Mouse (Mus musculus) liver, embryonic 12.5 days (tissue): ENCODE results near the gene Immp2l. TPM values are rescaled to one million over a fixed set of nuclear protein-coding genes. Genes with fewer than 3 reads are reported as not detected.

Experiments
- ATAC-seq: fragments of 200-750 bp; cut with Nextera tagmentation; 2 replicates; pipeline ENCODE4 v1.8.0; 2017; ENCODE audit warnings: moderate number of reproducible peaks, mild to moderate bottlenecking, moderate library complexity
- H3K27ac ChIP-seq: fragments of 300-500 bp; sonication (generic); 2 replicates; pipeline ENCODE4 v1.5.1; 2016; ENCODE audit warnings: mild to moderate bottlenecking
- H3K27me3 ChIP-seq: fragments of 300-500 bp; sonication (generic); replicated peaks from 2 replicates; pipeline ENCODE4 v1.6.1; 2016; ENCODE audit warnings: mild to moderate bottlenecking, moderate library complexity
- H3K36me3 ChIP-seq: fragments of 300-500 bp; sonication (generic); 2 replicates; pipeline ENCODE4 v1.6.1; 2016; ENCODE audit warnings: mild to moderate bottlenecking, moderate library complexity
- H3K4me1 ChIP-seq: fragments of 300-500 bp; sonication (generic); 2 replicates; pipeline ENCODE4 v1.6.1; 2016
- H3K4me2 ChIP-seq: fragments of 300-500 bp; sonication (generic); 2 replicates; pipeline ENCODE4 v1.6.1; 2016; ENCODE audit warnings: mild to moderate bottlenecking, moderate library complexity
- H3K4me3 ChIP-seq: fragments of 300-500 bp; sonication (generic); 2 replicates; pipeline ENCODE4 v1.5.1; 2016; ENCODE audit warnings: mild to moderate bottlenecking, moderate library complexity
- H3K9ac ChIP-seq: fragments of 300-500 bp; sonication (generic); 2 replicates; pipeline ENCODE4 v1.6.1; 2016; ENCODE audit warnings: mild to moderate bottlenecking, moderate library complexity
- H3K9me3 ChIP-seq: fragments of 300-500 bp; sonication (generic); replicated peaks from 2 replicates; pipeline ENCODE4 v1.6.1; 2016; ENCODE audit warnings: mild to moderate bottlenecking, moderate library complexity
- WGBS: fragments of 180-500 bp; shearing (Covaris S2); methylation state at CpG from one replicate; pipeline ENCODE4 v1.1.7; 2016; ENCODE audit not compliant: insufficient replicate concordance; 5-methylcytosine and 5-hydroxymethylcytosine counted together
- polyA plus RNA-seq: library from polyadenylated mRNA; unstranded; fragments of >200 nt; fragmentation: Nextera tagmentation; extraction: Ambion mirVana; gene quantifications from 2 replicates; pipeline ENCODE4 v1.2.1, GENCODE M21; 2016

The Immp2l gene
- polyA plus RNA-seq, 1 experiment from 2014 or later = 11.6 TPM

DNA sequence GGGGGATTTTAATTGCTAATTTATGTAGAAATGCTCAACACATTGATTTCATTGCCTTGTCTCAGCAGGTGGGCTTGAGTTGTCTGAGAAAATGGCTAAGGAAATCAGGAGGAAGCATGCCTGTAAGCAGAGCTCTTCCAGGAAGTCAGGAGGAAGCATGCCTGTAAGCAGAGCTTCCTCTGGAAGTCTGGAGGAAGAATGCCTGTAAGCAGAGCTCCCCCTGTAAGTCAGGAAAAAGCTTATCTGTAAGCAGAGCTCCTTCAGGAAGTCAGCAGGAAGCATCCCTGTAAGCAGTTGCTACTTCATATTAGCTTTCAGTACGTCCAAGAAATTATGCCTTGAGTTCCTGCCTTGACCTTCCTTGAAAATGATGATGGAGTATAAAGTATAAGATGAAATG is 191.3 kb downstream of the Immp2l start:
- Histone ChIP-seq H3K27ac (no peak overlapping the region), H3K9ac (no peak overlapping the region), H3K4me2 (no peak overlapping the region), H3K36me3 (no peaks in the 10 kb centered on the region), H3K27me3 (no peaks in the 10 kb centered on the region), H3K4me1 (no peaks in the 10 kb centered on the region), H3K9me3 (no peaks in the 10 kb centered on the region), H3K4me3 (no peak overlapping the region)
- no peak for ATAC-seq
- 22% methylated on average over 1 of the region's 1 CpGs for WGBS

DNA sequence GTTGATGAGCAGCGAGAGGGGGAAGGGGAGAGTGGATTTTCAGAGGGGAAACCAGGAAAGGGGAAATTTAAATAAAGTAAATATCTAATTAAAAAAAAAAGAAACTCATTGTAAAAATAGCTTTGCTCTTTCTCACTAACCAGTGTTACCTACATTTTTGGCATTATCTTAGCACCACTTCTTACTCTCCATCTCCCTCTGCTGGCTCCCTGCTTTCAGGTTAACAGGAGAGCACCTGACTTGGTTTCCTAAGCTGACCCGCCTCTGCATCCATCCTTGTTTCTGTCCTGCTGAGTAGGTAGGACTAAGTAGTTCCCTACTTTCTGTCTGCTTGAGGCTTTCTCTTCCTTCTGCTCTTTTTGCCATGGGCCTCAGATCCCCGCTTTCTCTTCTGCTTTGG is 198.0 kb downstream of the Immp2l start:
- H3K27me3 ChIP-seq = no peaks in the 10 kb centered on the region
- no peak overlapping the region for H3K9ac ChIP-seq
- no peaks in the 10 kb centered on the region for H3K9me3 ChIP-seq
- H3K27ac ChIP-seq = no peak overlapping the region
- no peak overlapping the region for H3K4me3 ChIP-seq
- H3K4me2 ChIP-seq = no peak overlapping the region
- ATAC-seq = no peak
- H3K4me1 ChIP-seq = no peaks in the 10 kb centered on the region
- no peaks in the 10 kb centered on the region for H3K36me3 ChIP-seq
- 39% methylated on average over 3 of the region's 3 CpGs for WGBS

GRCm38 (mm10) chr12:41223686-41224085 is 199.8 kb downstream of the Immp2l start:
- no peak overlapping the region for H3K27ac ChIP-seq
- no peaks in the 10 kb centered on the region for H3K36me3 ChIP-seq
- H3K4me3 ChIP-seq = no peak overlapping the region
- no peak overlapping the region for H3K4me2 ChIP-seq
- H3K9ac ChIP-seq = no peak overlapping the region
- 68% methylated on average over 1 of the region's 1 CpGs for WGBS
- no peaks in the 10 kb centered on the region for H3K9me3 ChIP-seq
- H3K4me1 ChIP-seq = no peaks in the 10 kb centered on the region
- H3K27me3 ChIP-seq = no peaks in the 10 kb centered on the region
- no peak for ATAC-seq

GRCm38 (mm10) chr12:41224538-41224937 is 200.6 kb downstream of the Immp2l start:
- no peaks in the 10 kb centered on the region for H3K27me3 ChIP-seq
- WGBS = 84% methylated on average over 4 of the region's 4 CpGs
- ATAC-seq = no peak

GRCm38 (mm10) chr12:41231966-41232365 is 208.1 kb downstream of the Immp2l start:
- H3K27ac ChIP-seq = no peak overlapping the region
- H3K27me3 ChIP-seq = no peaks in the 10 kb centered on the region
- H3K4me2 ChIP-seq = no peak overlapping the region
- H3K9me3 ChIP-seq = no peaks in the 10 kb centered on the region
- H3K4me3 ChIP-seq = no peak overlapping the region
- WGBS = 53% methylated on average over 2 of the region's 2 CpGs
- no peak overlapping the region for H3K9ac ChIP-seq
- H3K4me1 ChIP-seq = no peaks in the 10 kb centered on the region
- no peaks in the 10 kb centered on the region for H3K36me3 ChIP-seq
- ATAC-seq = no peak

More at GRCm38 (mm10) chr12:41224538-41224937, 200.6 kb downstream of the Immp2l start:
- Histone ChIP-seq H3K9ac (no peak overlapping the region), H3K4me1 (no peaks in the 10 kb centered on the region), H3K4me2 (no peak overlapping the region), H3K9me3 (no peaks in the 10 kb centered on the region), H3K27ac (no peak overlapping the region), H3K36me3 (no peaks in the 10 kb centered on the region), H3K4me3 (no peak overlapping the region)

DNA sequence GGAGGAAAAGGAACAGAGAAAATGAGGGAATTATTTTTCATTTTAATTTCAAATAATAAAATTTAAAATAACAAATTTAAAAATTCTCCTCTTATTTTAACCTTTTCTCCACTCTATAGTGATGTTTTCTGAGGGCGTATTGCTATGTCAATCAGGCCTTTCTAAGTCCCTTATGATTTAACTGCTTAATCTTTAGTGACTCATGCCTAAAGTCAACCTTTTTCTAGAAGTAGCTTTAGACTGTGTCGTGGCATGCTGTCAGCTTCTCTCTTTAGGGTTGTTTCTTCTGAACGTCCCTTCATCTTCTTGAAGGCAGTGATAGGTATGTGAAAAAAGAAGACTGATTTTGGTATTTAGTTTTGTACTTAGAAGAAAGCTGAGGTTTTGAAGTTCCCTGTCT is 214.0 kb downstream of the Immp2l start:
- Histone ChIP-seq H3K9ac (no peak overlapping the region), H3K4me2 (no peak overlapping the region), H3K36me3 (no peaks in the 10 kb centered on the region), H3K9me3 (no peaks in the 10 kb centered on the region), H3K4me3 (no peak overlapping the region), H3K27ac (no peak overlapping the region), H3K27me3 (no peaks in the 10 kb centered on the region), H3K4me1 (peaks cover 14% of the 10 kb centered on the region)
- 71% methylated on average over 3 of the region's 3 CpGs for WGBS
- ATAC-seq = no peak

DNA sequence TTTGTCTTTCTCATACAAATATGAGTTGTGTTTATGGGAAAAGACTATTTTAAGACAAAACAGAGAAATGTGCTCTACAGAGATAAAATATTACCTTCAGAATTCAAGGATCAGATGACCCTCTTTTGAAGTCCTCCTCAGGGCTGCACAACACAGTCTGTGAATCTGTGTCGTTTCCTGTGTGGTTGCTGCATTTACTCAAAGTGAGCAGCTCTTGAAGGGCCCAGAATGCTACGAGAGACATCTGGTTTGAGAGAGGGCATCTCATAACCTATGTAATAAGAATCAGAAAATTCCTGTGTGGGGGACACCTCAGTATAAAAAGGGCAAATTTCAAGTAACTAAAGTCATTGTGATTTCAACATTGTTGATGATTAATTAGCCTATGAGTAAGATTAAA is 217.3 kb downstream of the Immp2l start:
- ATAC-seq = no peak
- WGBS = 33% methylated on average over 2 of the region's 2 CpGs
- H3K4me1 ChIP-seq = peaks cover 14% of the 10 kb centered on the region
- no peak overlapping the region for H3K9ac ChIP-seq
- no peaks in the 10 kb centered on the region for H3K27me3 ChIP-seq
- H3K4me2 ChIP-seq = no peak overlapping the region
- H3K9me3 ChIP-seq = no peaks in the 10 kb centered on the region
- no peak overlapping the region for H3K4me3 ChIP-seq
- H3K36me3 ChIP-seq = no peaks in the 10 kb centered on the region
- H3K27ac ChIP-seq = no peak overlapping the region

DNA sequence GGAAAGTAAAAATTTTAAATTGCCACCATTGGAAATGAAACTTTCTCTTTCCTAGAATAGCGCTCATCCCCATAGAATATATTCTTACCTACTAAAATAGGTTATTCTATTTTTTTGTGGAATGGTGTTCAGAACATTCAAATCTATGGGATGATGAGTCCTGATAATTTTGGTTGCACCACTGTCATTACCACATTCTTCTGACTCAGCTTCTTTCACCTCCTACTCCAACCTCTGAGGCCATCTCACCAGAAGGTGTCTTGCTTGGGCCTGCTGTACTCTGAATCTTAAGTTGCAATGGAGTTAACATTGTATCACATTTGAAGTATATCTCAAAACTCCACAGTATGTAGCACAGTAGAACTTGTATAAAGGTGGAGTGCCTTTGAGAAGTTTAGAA is 224.4 kb downstream of the Immp2l start:
- no peak overlapping the region for H3K9ac ChIP-seq
- WGBS = 93% methylated on average over 1 of the region's 1 CpGs
- H3K4me1 ChIP-seq = peaks cover 24% of the 10 kb centered on the region
- H3K27me3 ChIP-seq = no peaks in the 10 kb centered on the region
- no peaks in the 10 kb centered on the region for H3K9me3 ChIP-seq
- no peak overlapping the region for H3K27ac ChIP-seq
- H3K36me3 ChIP-seq = no peaks in the 10 kb centered on the region
- H3K4me2 ChIP-seq = no peak overlapping the region
- no peak for ATAC-seq
- H3K4me3 ChIP-seq = no peak overlapping the region

DNA sequence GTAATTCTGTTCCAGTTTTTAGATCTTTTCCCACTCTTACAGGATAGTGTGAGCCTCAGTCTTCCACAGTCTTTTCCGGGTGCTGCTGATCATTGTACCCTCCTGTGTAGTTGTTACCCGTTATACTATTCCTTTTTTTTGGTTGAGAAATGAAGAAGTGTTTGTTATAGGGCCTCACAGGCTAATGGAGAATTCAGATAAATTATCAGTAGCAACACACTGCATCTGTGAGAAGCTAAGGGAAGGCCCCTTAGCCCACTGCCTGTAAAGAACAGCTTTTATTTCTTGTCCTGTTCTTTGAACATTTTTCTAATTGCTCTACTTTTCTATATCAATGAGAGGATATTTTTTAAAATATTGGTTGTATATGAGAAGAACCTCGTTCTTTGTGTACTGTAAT is 226.2 kb downstream of the Immp2l start:
- Histone ChIP-seq H3K36me3 (no peaks in the 10 kb centered on the region), H3K27me3 (no peaks in the 10 kb centered on the region), H3K4me2 (peak overlapping the region; percentile 44), H3K9me3 (no peaks in the 10 kb centered on the region), H3K9ac (no peak overlapping the region), H3K4me1 (peaks cover 24% of the 10 kb centered on the region), H3K27ac (peak overlapping the region; percentile 64; the same call in 1 of the 2 replicates), H3K4me3 (no peak overlapping the region)
- ATAC-seq = peak; percentile 89
- 47% methylated on average over 3 of the region's 3 CpGs for WGBS

- 71% methylated on average over 2 of the region's 2 CpGs for WGBS
- no peak overlapping the region for H3K9ac ChIP-seq
These were observed 234.0 kb downstream of the Immp2l start for GRCm38 (mm10) chr12:41257905-41258304.

DNA sequence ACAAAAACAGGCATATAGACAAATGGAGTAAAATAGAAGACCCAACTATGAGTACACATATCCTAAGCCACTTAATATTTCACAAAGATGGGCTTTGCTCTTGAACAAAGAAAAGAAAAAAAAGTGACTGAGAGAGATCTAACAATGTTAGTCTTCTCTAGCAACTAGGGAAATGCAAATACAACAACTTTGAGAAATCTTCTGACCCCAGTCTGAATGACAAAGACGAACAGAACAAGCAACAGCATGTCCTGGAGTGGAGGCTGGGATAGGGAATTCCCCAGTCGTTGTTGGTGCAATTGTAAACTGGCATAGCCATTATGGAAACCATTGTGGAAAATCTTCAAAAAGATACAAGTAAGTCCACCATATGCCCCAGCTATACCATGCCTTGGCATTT is 235.7 kb downstream of the Immp2l start:
- Histone ChIP-seq H3K4me2 (no peak overlapping the region), H3K4me1 (0 out of 2 replicates have a peak, but pooled peaks cover 4% of the 10 kb centered on the region), H3K27me3 (no peaks in the 10 kb centered on the region), H3K9me3 (no peaks in the 10 kb centered on the region), H3K27ac (no peak overlapping the region), H3K36me3 (no peaks in the 10 kb centered on the region), H3K4me3 (no peak overlapping the region), H3K9ac (no peak overlapping the region)
- 54% methylated on average over 2 of the region's 2 CpGs for WGBS
- ATAC-seq = no peak

More at GRCm38 (mm10) chr12:41257905-41258304, 234.0 kb downstream of the Immp2l start:
- no peaks in the 10 kb centered on the region for H3K27me3 ChIP-seq
- no peak for ATAC-seq
- no peak overlapping the region for H3K4me3 ChIP-seq
- no peak overlapping the region for H3K4me2 ChIP-seq
- H3K9me3 ChIP-seq = no peaks in the 10 kb centered on the region
- H3K4me1 ChIP-seq = 0 out of 2 replicates have a peak, but pooled peaks cover 4% of the 10 kb centered on the region
- H3K36me3 ChIP-seq = no peaks in the 10 kb centered on the region
- no peak overlapping the region for H3K27ac ChIP-seq

DNA sequence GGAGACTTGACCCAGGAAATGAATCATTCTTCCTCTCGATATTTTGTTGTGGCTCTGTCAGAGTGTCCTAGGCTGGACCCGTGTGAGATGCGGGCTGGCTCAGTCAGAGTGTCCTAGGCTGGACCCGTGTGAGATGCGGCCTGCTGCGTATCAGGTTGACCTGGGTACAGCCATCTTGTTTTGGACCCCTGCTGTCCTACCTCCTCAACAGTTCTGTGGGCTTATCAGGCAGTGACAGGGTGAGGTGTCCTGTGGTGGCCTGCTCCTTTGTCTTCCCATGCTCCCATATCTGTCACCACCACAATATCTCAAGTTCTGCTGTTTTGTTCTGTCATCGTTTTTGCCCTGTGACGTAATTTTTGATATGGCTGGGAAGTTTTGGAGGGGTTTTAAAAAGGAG is 250.2 kb downstream of the Immp2l start:
- ATAC-seq = no peak; the same call in 1 of the 2 replicates
- Histone ChIP-seq H3K4me1 (peaks cover 4% of the 10 kb centered on the region; the same call in 1 of the 2 replicates), H3K9ac (no peak overlapping the region), H3K27me3 (no peaks in the 10 kb centered on the region), H3K4me2 (no peak overlapping the region), H3K36me3 (no peaks in the 10 kb centered on the region), H3K27ac (no peak overlapping the region), H3K4me3 (no peak overlapping the region), H3K9me3 (no peaks in the 10 kb centered on the region)
- 56% methylated on average over 8 of the region's 8 CpGs for WGBS

- 64% methylated on average over 3 of the region's 3 CpGs for WGBS
- H3K36me3 ChIP-seq = no peaks in the 10 kb centered on the region
- no peaks in the 10 kb centered on the region for H3K9me3 ChIP-seq
- H3K27ac ChIP-seq = no peak overlapping the region
- no peak for ATAC-seq
- H3K27me3 ChIP-seq = no peaks in the 10 kb centered on the region
- no peak overlapping the region for H3K9ac ChIP-seq
- no peak overlapping the region for H3K4me3 ChIP-seq
- H3K4me1 ChIP-seq = peaks cover 4% of the 10 kb centered on the region; the same call in 1 of the 2 replicates
- no peak overlapping the region for H3K4me2 ChIP-seq
These were observed 251.5 kb downstream of the Immp2l start for GRCm38 (mm10) chr12:41275361-41275760.
